Mouse (Mus musculus): Measurements from ENCODE around the gene Prkd3. TPM values are rescaled to one million over a fixed set of nuclear protein-coding genes. Genes with fewer than 3 reads are reported as not detected.
A peak's percentile ranks its signal among the peaks of the same experiment; 100 is the strongest.

Prkd3 gene
- 25.0 and 26.6 TPM in 2 replicates for polyA plus RNA-seq (2015; fragmentation: Nextera tagmentation; extraction: Ambion mirVana)

DNA sequence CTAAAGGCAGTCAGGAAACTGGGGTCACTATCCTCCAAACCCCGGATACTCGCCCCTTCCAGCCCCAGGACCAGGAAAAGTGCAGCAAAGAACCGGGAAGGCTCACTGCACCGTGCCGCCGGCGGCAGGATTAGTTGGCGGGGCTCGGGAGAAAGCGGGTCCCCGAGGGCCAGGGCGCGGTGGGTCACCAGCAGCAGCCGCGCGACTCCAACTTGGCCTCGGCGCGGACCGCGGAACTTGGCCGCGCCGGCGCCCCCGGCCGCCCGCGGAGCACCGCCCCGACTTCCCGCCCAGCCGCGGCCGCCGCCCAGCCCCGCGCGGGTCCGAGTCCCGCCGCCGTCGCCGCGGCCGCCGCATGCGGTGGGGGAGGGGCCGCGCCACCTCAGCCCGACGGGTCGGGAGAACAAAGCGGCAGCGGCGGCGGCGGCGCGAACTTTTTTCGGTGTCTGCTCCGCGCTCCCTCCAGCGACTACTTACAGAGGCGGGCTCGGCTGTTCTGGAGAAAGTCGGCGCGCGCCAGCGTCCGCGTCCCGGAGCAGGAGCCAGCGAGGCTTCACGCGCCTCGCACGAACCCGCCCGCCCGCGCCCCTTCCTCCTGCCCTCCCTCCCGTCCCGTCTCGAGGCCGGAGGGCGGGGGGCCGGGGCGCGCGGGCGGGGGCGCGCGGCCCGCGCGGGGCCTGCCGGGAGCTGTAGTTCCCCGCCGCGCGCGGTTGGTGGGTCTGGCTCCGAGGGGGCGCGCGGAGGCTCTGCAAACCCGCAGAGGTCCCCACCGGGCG is at the start of gene Prkd3:
Gene Prkd3 (minus strand): TSS at position 609 of the 776 bp plus-strand sequence.
- peak; percentile 81 for DNase-seq (ENCODE audit: low spot score)

DNA sequence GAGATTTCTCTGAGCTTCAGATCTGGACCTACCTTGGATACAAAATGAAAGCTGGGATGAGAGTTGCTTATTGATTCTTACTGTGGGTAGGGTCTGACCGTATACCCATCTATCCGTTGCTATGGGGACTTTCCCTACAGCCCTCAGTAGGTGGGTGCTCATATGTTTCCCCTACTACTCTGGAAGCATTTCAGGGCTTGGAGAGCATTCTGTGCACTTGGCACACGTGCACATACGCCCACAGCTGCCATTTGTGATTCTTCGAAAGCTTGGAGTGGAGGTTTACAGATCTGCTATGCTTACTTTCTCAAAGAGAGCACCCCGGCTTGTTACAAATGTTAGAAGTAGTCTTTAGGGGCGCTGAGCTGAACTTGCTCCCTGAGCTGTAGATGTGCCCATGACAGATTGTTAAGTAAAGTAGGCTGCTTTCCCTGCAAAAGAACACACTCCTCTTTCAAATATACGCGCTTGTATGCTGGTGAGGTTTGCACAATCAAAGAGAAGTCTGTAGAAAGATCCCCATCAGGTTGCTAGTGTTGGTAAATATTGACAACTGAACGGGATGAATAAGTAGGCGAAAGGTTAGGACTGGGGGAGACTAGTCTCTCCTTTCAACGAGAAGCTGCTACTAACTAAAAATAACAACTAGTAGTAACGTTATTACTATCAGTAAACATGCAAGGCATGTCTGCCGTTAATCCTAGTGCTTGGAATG is 49.3 kb upstream of the Prkd3 start:
- DNase-seq (ENCODE audit: low spot score), result no peak

DNA sequence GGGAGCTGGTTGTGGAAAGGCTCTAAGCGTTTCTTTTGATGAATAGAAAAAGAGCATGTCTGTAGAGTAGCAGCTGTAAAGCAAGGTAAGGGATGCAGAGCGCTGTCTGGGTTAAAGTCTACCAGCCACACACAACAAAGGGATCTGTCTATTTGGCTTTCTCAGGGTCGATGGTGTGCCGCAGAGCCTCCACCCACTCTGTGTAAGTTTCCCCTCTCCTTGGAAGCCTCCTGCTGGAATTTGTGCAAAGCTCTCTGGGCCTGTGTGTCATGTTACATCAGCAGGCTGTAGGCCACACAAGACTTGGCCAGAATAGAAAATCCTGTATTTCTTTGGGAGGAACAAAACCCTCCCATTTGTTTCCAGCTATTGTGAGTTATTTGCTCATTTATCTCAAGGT is 48.4 kb upstream of the Prkd3 start:
- no peak for DNase-seq (ENCODE audit: low spot score)

DNA sequence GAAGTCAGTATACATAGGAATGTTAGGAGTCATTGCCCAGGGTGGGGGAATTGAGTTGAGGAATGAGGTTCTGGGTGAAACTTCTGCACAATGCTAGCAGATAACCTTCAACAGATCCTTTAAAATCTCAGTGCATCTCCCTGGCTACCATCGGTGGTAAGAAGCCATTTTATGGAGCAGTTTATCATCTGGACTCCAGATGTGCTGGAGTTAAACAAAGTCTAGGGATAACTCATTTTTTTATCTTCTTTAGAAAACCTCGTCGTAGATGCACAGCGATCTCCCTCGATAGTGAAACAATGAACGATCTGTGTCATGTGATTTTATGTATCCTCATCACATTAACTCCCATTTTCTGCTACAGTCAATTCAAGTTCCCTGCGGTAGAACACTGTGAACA is 48.0 kb upstream of the Prkd3 start:
- no peak for DNase-seq (ENCODE audit: low spot score)

DNA sequence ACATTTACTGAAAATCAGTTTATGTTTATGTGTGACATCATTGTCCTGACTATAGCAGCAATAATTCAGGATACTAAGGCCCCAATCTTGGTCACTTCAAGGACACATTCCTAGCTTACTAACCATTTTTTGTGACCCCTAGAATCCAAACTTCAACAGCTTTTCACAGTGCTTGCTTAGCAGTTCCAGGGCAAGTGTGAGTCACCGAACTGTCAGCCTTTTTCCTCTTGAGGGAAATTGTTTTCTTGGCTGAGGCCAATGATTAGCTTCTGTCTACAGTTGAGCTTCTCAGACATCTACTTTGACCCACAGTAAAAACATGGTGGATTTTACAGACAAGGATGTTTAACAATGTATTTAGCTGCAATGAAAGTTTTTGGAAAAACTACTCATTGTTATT is 43.6 kb upstream of the Prkd3 start:
- DNase-seq (ENCODE audit: low spot score), result no peak

DNA sequence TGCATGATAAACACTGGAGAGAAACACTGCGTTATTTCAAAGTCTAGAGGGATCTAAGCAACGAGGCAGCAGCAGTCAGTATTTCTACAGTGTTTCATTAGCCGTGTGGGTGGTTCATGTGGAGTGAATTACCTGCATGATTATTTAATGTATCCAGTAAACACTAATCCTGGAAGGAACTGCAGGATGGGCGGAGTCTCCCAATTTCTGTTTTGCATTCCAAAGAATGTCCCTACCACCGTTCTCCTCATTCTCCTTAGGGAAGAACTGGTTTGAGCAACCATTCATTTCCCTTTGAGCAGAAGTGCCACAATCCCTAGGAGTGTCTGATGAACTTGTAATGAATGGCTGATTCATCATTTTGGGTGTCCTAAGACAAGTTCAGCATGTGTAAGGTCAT is 39.6 kb upstream of the Prkd3 start:
- no peak for DNase-seq (ENCODE audit: low spot score)

DNA sequence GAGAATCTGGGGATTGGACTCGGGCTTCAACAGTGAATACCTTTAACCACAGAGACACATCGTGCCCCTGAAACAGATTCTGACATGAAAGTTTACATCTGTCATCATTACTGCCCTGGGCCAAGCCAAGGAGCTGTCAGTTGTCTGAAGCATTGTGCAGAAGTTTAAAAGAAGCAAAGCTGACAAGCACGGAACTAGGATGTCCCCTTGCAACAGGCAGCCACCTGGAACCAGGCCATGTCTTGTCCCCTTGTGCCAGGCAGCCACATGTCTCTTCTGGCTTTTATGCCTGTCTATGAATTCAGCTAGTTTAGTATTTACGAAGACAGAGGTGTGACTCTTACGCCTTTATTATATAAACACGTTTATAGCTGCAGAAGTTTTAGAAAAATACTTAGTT is 37.7 kb upstream of the Prkd3 start:
- no peak for DNase-seq (ENCODE audit: low spot score)

DNA sequence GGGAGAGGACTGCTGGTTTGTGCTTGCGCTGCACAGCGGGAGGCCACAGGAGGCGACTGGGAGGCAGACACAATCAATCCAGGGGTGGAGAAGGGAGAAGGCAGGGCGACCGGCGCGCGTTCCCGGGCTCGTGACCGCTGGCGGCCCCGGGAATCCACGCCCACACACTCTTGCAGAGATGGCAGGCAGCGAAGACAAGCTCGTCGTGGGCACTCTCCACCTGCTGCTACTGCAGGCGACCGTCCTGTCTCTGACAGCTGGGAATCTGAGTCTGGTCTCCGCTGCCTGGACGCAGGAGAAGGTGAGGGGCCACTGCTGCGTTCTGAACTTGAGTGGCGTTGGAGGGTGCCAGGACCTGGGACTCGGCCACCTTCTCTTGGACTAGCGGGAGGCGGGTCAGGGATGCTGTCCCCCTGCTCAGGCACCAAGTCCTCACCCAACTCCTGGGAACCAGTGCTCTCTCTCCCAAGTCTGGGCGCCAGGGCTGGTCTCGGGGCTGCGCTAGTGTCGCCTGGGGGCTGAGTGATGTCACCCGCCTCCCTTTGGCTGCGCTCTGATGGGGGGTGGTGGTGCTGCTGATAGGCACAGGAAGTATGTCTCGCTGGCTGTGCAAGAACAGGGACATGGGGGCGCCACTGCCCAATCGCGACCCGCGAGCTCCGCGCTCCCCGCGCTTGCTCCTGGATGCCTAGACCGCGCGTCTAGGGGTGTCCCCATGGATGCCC is 31.6 kb upstream of the Prkd3 start:
- DNase-seq (ENCODE audit: low spot score), result peak; percentile 50

DNA sequence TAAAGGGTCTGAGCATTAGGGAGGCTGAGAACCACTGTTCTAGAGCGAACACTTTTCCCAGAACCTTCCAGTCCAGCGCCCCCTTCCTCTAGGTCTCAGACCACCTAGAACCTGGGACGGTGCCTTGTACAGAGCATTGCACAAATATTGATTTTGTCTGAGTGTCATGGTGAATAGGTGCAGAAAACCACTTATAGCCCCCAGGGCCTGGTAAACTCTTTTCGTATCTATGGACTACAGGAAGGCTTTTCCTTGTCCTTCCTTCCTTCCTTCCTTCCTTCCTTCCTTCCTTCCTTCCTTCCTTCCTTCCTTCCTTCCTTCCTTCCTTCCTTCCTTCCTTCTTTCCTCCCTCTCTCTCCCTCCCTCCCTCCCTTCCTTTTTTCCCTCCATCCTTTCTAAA is 31.0 kb upstream of the Prkd3 start, which contains the start of gene Qpct:
Gene Qpct (plus strand): TSS at position 301 of the 400 bp plus-strand sequence.
- DNase-seq (ENCODE audit: low spot score), result no peak

DNA sequence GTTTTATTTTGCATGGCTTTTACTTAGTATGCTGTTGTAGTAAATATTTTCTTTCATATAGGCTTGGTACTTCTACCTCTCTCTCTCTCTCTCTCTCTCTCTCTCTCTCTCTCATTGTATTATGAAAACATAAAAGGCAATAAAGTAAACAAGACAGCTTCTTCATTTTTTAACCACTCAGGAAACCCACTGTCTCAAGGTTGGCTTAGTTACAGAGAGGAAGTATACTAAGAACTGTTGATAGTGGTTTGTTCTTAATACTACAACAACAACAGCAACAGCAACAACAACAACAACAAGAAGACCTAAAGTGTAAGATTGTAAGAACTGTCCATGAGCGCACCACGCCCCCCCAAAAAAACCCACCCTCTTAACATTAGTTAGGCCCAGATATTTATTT is 23.1 kb upstream of the Prkd3 start:
- DNase-seq (ENCODE audit: low spot score), result no peak

DNA sequence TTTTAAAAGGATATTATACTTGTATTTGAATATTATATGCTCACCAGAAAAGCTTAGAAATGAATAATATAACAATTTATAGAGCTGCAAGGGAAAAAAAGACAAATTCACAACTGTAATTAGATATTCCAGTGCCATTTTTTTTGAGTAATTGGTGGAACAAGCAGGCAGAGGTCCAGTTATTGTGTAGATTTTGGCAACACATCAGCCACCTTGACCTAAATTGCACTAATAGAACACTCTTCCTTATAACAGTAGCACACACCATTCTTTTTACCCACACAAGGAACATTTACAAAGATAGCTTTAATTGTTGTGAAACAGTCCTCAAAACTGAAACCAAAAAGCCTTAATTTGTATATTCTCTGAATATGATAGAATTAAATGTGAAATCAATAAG is 19.0 kb upstream of the Prkd3 start:
- no peak for DNase-seq (ENCODE audit: low spot score)

DNA sequence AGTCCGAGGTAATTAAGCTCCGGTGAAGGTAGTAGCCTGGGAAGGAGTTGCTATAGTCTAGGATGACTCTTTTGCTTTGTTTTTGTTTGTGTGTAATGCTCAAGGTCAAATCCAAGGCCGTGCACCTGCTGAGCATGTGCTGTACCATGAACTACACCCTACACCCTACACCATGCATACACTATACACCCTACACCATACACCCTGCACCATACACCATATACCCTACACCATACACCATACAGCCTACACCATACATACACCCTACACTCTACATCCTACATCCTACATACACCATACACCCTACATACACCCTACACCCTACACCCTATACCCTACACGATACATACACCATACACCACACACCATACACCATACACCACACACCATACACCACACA is 12.2 kb upstream of the Prkd3 start:
- no peak for DNase-seq (ENCODE audit: low spot score)

DNA sequence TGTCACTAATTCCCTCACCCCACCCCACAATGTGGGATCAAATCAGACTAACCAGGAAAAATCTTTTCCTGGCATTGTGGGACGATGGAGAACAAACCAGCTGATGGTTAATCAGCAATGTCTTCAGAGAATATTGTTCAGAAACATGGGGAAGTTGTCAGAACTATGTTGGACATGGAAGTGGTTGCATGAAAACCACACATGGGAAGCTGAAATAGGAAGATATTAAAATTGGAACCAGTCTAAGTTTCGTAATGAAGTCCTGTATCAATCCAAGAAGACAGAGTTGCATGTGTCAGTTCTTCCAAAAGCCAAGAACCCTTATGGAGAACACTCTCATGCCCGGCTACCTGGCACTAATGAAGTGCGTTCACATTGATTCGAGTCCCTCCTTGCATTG is 11.0 kb upstream of the Prkd3 start:
- DNase-seq (ENCODE audit: low spot score), result no peak

DNA sequence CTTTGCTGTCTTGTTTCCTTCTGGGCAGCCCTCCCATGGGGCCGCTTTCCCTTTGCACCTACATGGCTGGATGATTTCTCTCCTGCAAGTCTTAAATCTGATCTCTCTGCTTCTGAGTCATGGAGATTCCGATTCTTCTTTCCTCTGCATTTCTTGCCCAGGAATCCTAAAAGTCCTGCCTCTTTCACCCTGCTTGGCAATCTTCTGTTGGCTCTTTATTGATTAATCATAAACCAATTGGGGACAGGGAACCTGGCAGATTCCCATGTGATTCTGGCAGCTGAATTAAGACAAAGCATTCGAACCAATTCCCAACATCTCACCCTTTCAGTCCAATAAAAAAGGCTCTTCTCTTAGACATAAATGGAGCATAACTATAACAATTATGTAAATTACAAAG is 8.6 kb upstream of the Prkd3 start:
- no peak for DNase-seq (ENCODE audit: low spot score)

DNA sequence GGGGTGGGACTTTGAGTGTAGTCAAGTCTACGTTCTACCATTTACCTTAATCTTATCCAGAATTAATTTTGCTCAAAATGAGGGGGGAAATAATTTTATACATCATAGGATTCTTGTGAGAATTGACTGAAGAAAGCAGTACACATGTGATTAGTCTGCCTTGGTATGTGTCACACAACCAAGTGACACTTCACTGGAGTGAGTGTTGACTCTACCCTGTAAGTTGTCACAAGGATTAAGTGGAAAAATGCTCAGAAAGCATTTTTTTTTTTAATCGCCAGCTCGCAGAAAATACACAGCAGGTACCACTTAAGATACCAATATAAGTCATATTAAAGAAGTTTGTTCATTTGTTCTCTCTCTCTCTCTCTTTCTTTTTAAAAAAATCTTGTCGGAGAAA is 3.9 kb upstream of the Prkd3 start:
- DNase-seq (ENCODE audit: low spot score), result no peak

DNA sequence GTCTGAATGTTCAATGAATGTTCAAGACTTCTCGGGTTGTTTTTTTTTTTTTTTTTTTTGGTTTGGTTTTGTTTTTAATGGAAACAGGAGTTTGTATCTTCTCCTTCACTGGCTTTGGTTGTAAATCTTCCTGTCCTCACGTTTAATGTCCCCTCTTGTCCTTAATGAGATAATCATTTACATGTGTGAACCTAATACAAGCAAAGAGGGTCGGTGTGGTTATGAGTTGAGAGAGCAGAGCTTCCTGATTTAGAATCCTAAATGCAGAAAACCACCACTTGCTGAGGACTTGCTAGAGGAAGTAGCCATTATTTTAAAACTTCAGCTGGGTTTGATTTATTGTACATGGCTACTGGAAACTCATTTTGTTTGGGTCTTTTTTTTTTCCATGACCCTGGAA is 2.1 kb upstream of the Prkd3 start:
- no peak for DNase-seq (ENCODE audit: low spot score)

DNA sequence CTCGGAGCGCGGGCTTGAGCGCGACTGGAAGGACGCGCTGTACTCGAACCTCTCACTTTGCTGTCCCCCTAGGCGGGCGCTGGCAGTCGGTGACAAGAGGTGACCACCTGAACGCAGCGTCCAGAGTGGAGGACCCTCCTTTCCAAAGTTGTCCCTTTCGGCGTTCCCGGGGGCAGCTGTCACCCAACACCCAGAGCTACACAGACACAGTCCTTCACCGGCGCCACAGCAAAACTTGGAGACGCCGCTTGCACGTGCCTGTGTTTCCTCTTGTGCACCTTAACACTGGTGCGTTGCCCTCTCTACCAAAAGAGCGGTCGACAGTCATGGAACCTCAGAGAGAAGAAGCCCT is 344 bp upstream of the Prkd3 start:
- DNase-seq (ENCODE audit: low spot score), result no peak

DNA sequence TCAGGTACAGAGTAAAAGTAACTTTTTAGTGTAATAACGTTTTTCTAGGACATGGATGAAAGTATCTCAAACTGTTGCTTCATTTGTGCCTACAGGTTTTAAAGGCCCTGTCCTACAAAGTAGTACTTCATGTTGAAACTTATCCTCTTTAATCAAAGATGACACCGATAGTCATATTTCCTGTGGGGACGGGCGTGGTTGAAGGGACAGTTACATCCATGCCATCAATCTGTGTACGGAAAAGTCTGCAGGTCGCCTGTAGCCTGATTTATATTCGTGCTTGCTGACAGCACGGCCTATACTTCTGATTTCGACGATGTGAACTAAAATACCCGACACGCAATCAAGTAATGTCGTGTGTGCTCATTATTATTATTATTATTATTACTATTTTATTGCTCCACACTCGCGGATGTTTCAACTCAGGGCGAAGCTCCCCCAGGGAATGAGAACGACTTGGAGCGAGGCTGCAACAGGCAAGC is 849 bp downstream of the Prkd3 start:
- DNase-seq (ENCODE audit: low spot score), result peak; percentile 4

DNA sequence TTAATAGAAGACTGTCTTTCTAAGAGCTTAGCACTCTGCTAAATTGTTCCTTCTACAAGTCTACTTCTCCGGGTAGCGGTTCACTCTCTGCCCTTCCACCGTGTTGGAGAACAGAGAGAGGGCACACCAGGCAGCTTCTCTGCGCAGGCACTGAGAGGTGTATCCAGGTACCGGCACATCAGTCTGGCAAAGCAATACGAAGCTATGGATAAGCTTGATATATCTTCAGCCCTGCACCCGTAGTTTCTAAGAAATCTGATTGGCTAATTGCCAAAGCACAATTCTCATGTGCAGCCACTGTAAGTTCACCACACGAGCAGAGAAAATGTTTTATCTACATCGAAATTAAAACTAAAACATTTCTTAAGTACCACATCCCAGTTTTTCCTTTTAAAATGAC is 2.2 kb downstream of the Prkd3 start:
- DNase-seq (ENCODE audit: low spot score), result no peak

DNA sequence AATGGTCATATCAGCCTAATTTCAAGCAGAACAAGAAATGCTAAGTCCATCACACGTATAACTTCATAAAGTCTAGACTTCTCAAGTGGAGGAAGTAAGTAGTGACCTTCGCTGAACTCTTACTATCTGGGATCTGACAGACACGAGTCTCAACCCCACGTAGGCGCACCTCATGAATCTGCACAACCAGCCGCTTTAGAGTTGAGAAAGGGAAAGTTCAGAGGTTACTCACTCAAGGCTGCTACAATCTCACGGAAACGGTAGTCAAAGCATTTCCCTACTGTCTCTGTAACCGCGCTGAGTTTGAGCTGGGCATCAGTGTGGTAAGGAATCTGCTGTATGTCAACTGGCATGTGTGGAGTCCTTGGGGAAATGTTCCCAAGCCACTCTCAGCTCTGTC is 4.8 kb downstream of the Prkd3 start:
- DNase-seq (ENCODE audit: low spot score), result no peak

DNA sequence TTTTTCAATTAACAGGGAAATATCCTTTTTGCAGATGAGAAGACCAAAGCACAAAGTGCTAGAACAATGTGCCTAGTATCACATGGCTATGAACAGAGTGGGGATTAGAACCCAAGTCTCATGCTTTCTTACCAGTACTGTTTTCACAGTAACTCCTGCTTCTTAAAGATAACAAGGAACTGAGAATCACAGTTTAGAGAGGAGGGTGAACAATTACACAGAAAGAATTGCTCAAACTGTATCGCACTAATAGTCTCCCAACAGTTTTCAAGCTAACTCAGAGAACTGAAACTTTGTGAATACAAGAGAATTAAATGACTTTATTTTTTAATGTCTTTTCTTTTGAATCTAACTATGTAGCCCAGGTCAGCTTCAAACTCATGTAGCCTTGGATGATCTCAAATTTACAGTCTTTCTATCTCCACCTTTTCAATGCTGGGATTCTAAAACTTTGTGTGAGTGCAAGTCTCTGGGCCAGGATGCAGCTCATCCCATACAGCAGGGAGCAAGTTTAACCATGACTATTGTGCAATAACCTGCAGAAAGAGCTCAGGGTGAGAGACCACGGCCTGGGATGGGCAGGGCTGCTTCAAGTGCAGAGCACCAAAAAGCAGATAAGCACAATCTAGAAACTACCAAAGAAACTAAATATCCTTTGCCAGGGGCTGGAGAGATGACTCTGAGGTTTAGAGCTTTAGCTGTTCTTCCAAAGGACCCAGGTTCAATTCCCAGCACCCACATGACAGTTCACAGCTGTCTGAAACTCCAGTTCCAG is 5.5 kb downstream of the Prkd3 start:
- no peak for DNase-seq (ENCODE audit: low spot score)

All from thymus, postnatal 0 days (tissue).